Mouse (Mus musculus): Measurements from ENCODE around the gene Scpep1. TPM values are rescaled to one million over a fixed set of nuclear protein-coding genes. Genes with fewer than 3 reads are reported as not detected.

Gene Scpep1
- total RNA-seq, 1 experiment: 140 TPM

GRCm38 (mm10) chr11:89002068-89002467 lies 46.8 kb upstream of the Scpep1 start:
- TF ChIP-seq HCFC1 (IDR thresholded peaks at IDR 0.05; ENCODE audit: borderline replicate concordance, insufficient read depth, low read length) (no peak), ZNF384 (IDR thresholded peaks at IDR 0.05; ENCODE audit: low read depth, low read length) (no peak), MAFK (IDR thresholded peaks at IDR 0.05; ENCODE audit: insufficient read depth, low read depth, low read length) (no peak), CHD2 (IDR thresholded peaks at IDR 0.05; ENCODE audit: low read depth, low read length) (no peak), ZC3H11A (IDR thresholded peaks at IDR 0.05; ENCODE audit: borderline replicate concordance, low read depth, low read length) (no peak)
- H3K4me1 ChIP-seq (ENCODE audit: control insufficient read depth in 2 of 2, insufficient read depth in 2 of 2, low read length in 2 of 2, poor library complexity in 1 of 2): peaks cover 11 to 18% of the 10 kb centered on the region in 2 experiments
- in situ Hi-C loops (cut with MboI; ENCODE audit: low sequenced_read_pairs in 2 of 2, unreplicated experiment in 2 of 2): no loop called here
- peak overlapping the region; percentile 60 for H3K9ac ChIP-seq (ENCODE audit: insufficient read depth, low read depth, low read length, poor library complexity, severe bottlenecking)
- H3K36me3 ChIP-seq (ENCODE audit: control insufficient read depth, insufficient read depth, low read length, poor library complexity, severe bottlenecking): peaks cover 27% of the 10 kb centered on the region
- no peak overlapping the region for H3K27ac ChIP-seq (ENCODE audit: insufficient read depth, low read depth, low read length, poor library complexity, severe bottlenecking)
- peak overlapping the region; percentile 24 to 42 for H3K4me3 ChIP-seq (ENCODE audit: insufficient read depth in 1 of 2, low read depth in 1 of 2, low read length in 2 of 2, poor library complexity in 1 of 2, severe bottlenecking in 1 of 2)
- DNase-seq (ENCODE audit: low read depth, low spot score): no peak
- no peaks in the 10 kb centered on the region for H3K9me3 ChIP-seq (ENCODE audit: control insufficient read depth, insufficient read depth, low read depth, low read length)

DNA sequence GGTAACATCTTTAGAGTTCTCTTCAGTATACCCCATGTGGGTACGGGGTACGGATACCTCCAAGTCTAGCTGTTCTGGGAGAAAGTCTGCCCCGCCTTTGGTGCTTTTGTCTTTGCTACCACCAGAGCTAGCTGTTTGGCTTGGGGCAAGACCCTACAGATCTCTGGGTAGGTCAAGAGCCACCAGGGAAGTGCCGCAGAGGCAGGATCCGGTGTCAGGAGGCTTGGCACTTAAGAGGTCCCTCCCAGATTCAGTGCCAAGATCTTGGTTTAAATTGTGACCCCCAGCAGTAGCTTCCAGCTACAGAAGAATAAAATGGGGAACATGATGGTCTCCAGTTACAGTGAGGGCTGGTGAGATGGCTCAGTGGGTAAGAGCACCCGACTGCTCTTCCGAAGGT lies 46.3 kb upstream of the Scpep1 start:
- peak overlapping the region; percentile 16; the same call in 1 of the 2 replicates for H3K9ac ChIP-seq (ENCODE audit: insufficient read depth, low read depth, low read length, poor library complexity, severe bottlenecking)
- DNase-seq (ENCODE audit: low read depth, low spot score): no peak
- H3K36me3 ChIP-seq (ENCODE audit: control insufficient read depth, insufficient read depth, low read length, poor library complexity, severe bottlenecking): peaks cover 27% of the 10 kb centered on the region
- no peaks in the 10 kb centered on the region for H3K9me3 ChIP-seq (ENCODE audit: control insufficient read depth, insufficient read depth, low read depth, low read length)
- peak overlapping the region; percentile 81 to 91 for H3K4me3 ChIP-seq (ENCODE audit: insufficient read depth in 1 of 2, low read depth in 1 of 2, low read length in 2 of 2, poor library complexity in 1 of 2, severe bottlenecking in 1 of 2)
- H3K4me1 ChIP-seq (ENCODE audit: control insufficient read depth in 2 of 2, insufficient read depth in 2 of 2, low read length in 2 of 2, poor library complexity in 1 of 2): peaks cover 15 to 18% of the 10 kb centered on the region in 2 experiments
- no peak for TF ChIP-seq MAFK (IDR thresholded peaks at IDR 0.05; ENCODE audit: insufficient read depth, low read depth, low read length)
- TF ChIP-seq HCFC1 (IDR thresholded peaks at IDR 0.05; ENCODE audit: borderline replicate concordance, insufficient read depth, low read length): no peak
- no peak for TF ChIP-seq ZC3H11A (IDR thresholded peaks at IDR 0.05; ENCODE audit: borderline replicate concordance, low read depth, low read length)
- TF ChIP-seq ZNF384 (IDR thresholded peaks at IDR 0.05; ENCODE audit: low read depth, low read length): no peak
- TF ChIP-seq CHD2 (IDR thresholded peaks at IDR 0.05; ENCODE audit: low read depth, low read length): no peak
- no peak overlapping the region for H3K27ac ChIP-seq (ENCODE audit: insufficient read depth, low read depth, low read length, poor library complexity, severe bottlenecking)
- in situ Hi-C loops (cut with MboI; ENCODE audit: low sequenced_read_pairs in 2 of 2, unreplicated experiment in 2 of 2): no loop called here

DNA sequence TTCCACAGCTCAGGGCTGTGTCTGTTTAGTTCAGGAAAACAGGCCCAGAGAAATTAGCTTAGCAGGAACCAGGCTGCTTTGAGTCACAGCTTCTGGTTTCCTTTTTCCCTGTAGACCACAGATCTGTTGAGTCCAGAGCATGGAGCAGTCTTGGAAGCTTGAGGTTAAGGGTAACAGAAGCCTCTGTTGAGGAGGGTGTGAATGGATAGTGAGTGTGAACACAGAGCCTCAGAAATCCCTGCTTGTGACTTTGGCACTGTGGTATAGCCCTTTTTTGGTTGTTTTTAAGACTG lies 45.2 kb upstream of the Scpep1 start:
- in situ Hi-C loops (cut with MboI; ENCODE audit: low sequenced_read_pairs in 2 of 2, unreplicated experiment in 2 of 2): no loop called here
- Histone ChIP-seq H3K9me3 (ENCODE audit: control insufficient read depth, insufficient read depth, low read depth, low read length) (no peaks in the 10 kb centered on the region), H3K9ac (ENCODE audit: insufficient read depth, low read depth, low read length, poor library complexity, severe bottlenecking) (peak overlapping the region; percentile 76), H3K4me3 (ENCODE audit: insufficient read depth in 1 of 2, low read depth in 1 of 2, low read length in 2 of 2, poor library complexity in 1 of 2, severe bottlenecking in 1 of 2) (peak overlapping the region; percentile 81 to 91), H3K27ac (ENCODE audit: insufficient read depth, low read depth, low read length, poor library complexity, severe bottlenecking) (no peak overlapping the region; the same call in 1 of the 2 replicates), H3K36me3 (ENCODE audit: control insufficient read depth, insufficient read depth, low read length, poor library complexity, severe bottlenecking) (peaks cover 20% of the 10 kb centered on the region), H3K4me1 (ENCODE audit: control insufficient read depth in 2 of 2, insufficient read depth in 2 of 2, low read length in 2 of 2, poor library complexity in 1 of 2) (peaks cover 18 to 20% of the 10 kb centered on the region in 2 experiments)
- no peak for DNase-seq (ENCODE audit: low read depth, low spot score)
- TF ChIP-seq HCFC1 (IDR thresholded peaks at IDR 0.05; ENCODE audit: borderline replicate concordance, insufficient read depth, low read length) (no peak), ZNF384 (IDR thresholded peaks at IDR 0.05; ENCODE audit: low read depth, low read length) (no peak), CHD2 (IDR thresholded peaks at IDR 0.05; ENCODE audit: low read depth, low read length) (no peak), ZC3H11A (IDR thresholded peaks at IDR 0.05; ENCODE audit: borderline replicate concordance, low read depth, low read length) (no peak), MAFK (IDR thresholded peaks at IDR 0.05; ENCODE audit: insufficient read depth, low read depth, low read length) (no peak)

DNA sequence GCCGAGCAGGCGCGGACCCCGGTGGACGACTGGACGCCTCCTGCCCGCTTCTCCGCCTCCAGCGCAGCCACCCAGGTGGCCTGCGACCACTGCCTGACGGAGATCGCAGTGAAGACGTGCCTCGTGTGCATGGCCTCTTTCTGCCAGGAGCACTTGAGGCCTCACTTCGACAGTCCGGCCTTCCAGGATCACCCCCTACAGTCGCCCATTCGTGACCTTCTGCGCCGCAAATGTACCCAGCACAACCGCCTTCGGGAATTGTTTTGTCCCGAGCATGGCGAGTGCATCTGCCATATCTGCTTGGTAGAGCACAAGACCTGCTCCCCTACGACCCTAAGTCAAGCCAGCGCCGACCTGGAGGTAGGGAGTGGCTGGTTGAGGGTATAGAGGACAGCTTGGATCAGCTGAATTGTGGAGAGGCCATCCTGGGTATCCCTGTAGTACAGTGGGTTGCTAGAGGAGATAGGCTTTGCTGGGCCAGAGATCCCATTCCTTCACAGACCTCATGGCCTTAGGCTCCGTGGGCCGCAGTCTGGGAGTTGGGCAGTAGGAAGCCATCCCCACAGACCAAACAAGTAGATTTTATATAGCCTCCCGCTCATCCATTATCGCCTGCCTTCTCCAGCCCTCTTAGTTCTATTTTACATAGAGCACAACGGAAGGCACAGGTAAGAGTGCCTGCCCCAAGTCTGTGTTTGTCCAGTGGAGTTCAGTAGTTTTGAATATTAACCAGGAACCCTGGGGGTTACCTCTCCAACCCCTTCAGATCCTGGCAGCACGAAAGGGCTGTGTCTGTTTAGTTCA lies 44.7 kb upstream of the Scpep1 start:
- in situ Hi-C loops (cut with MboI; ENCODE audit: low sequenced_read_pairs in 2 of 2, unreplicated experiment in 2 of 2): no loop called here
- Histone ChIP-seq H3K9ac (ENCODE audit: insufficient read depth, low read depth, low read length, poor library complexity, severe bottlenecking) (peak overlapping the region; percentile 76), H3K4me3 (ENCODE audit: insufficient read depth in 1 of 2, low read depth in 1 of 2, low read length in 2 of 2, poor library complexity in 1 of 2, severe bottlenecking in 1 of 2) (peak overlapping the region; percentile 81 to 91), H3K27ac (ENCODE audit: insufficient read depth, low read depth, low read length, poor library complexity, severe bottlenecking) (peak overlapping the region; percentile 6; the same call in 1 of the 2 replicates), H3K4me1 (ENCODE audit: control insufficient read depth in 2 of 2, insufficient read depth in 2 of 2, low read length in 2 of 2, poor library complexity in 1 of 2) (peaks cover 18 to 22% of the 10 kb centered on the region in 2 experiments), H3K36me3 (ENCODE audit: control insufficient read depth, insufficient read depth, low read length, poor library complexity, severe bottlenecking) (peaks cover 17% of the 10 kb centered on the region; the same call in 1 of the 2 replicates), H3K9me3 (ENCODE audit: control insufficient read depth, insufficient read depth, low read depth, low read length) (no peaks in the 10 kb centered on the region)
- DNase-seq (ENCODE audit: low read depth, low spot score): no peak
- TF ChIP-seq CHD2 (IDR thresholded peaks at IDR 0.05; ENCODE audit: low read depth, low read length) (no peak), MAFK (IDR thresholded peaks at IDR 0.05; ENCODE audit: insufficient read depth, low read depth, low read length) (no peak), ZNF384 (IDR thresholded peaks at IDR 0.05; ENCODE audit: low read depth, low read length) (no peak), ZC3H11A (IDR thresholded peaks at IDR 0.05; ENCODE audit: borderline replicate concordance, low read depth, low read length) (no peak), HCFC1 (IDR thresholded peaks at IDR 0.05; ENCODE audit: borderline replicate concordance, insufficient read depth, low read length) (no peak)

All from ES-E14 (cell line).